Mouse (Mus musculus) T-helper 2 cell (primary cell): ENCODE results near the gene Enam.
"Not testable (repeated sequence)": the region's sequence is repeated elsewhere in the genome, so short reads cannot be mapped to it uniquely, and the experiment has no call there.

Experiments used
- in situ Hi-C: fragments of 300-600 bp; cut with MboI, MseI; formaldehyde crosslinking; loops from one replicate; pipeline ENCODE4 v1.15.1; 2025; ENCODE audit warnings: high pct_unique_total_duplicates

The Enam gene

GRCm38 (mm10) chr5:88487675-88488074, at the start of gene Enam:
Enam (plus strand) TSS chr5:88487975.
- in situ Hi-C loops: loop anchor here (25.0 kb wide), 1 partner anchor 1400 kb away; the partner anchor contains the start of gene Adamts3

- in situ Hi-C loops: no loop called here
These were observed 32.1 kb upstream of the Enam start, which contains the start of gene Ambn for GRCm38 (mm10) chr5:88455691-88456090. Ambn (plus strand) TSS chr5:88455991.

GRCm38 (mm10) chr5:88467471-88467870, 20.3 kb upstream of the Enam start:
- in situ Hi-C loops: no loop called here

- in situ Hi-C loops: no loop called here
These were observed 18.7 kb upstream of the Enam start for GRCm38 (mm10) chr5:88468807-88469704.

GRCm38 (mm10) chr5:88489004-88489403, 1.2 kb downstream of the Enam start:
- in situ Hi-C loops: loop anchor here (25.0 kb wide), 1 partner anchor 1398 kb away; the partner anchor contains the start of gene Adamts3

- in situ Hi-C loops: loop anchor here (25.0 kb wide), 1 partner anchor 1396 kb away; the partner anchor contains the start of gene Adamts3
These were observed 3.3 kb downstream of the Enam start for GRCm38 (mm10) chr5:88491111-88491510.

GRCm38 (mm10) chr5:88499781-88500180, 12.0 kb downstream of the Enam start:
- in situ Hi-C loops: loop anchor here (25.0 kb wide), 1 partner anchor 1388 kb away; the partner anchor contains the start of gene Adamts3

- in situ Hi-C loops: no loop called here
These were observed 20.8 kb downstream of the Enam start for GRCm38 (mm10) chr5:88508555-88508954.

- in situ Hi-C loops: no loop called here
These were observed 21.2 kb downstream of the Enam start for GRCm38 (mm10) chr5:88508990-88509389.

GRCm38 (mm10) chr5:88519232-88519631, 31.5 kb downstream of the Enam start:
- in situ Hi-C loops: no loop called here

GRCm38 (mm10) chr5:88527657-88528056, 39.9 kb downstream of the Enam start, which contains the start of gene Jchain:
Jchain (minus strand) TSS chr5:88527891.
- in situ Hi-C loops: no loop called here

- in situ Hi-C loops: no loop called here
These were observed 43.1 kb downstream of the Enam start for GRCm38 (mm10) chr5:88530908-88531307.

GRCm38 (mm10) chr5:88534697-88535096, 46.9 kb downstream of the Enam start:
- in situ Hi-C loops: no loop called here

- in situ Hi-C loops: no loop called here
These were observed 53.1 kb downstream of the Enam start for GRCm38 (mm10) chr5:88540845-88541244.

GRCm38 (mm10) chr5:88542651-88543282, 55.0 kb downstream of the Enam start:
- in situ Hi-C loops: no loop called here

- in situ Hi-C loops: not testable (repeated sequence)
These were observed 56.6 kb downstream of the Enam start for GRCm38 (mm10) chr5:88544411-88544810.

- in situ Hi-C loops: no loop called here
These were observed 57.8 kb downstream of the Enam start for GRCm38 (mm10) chr5:88545536-88545935.

- in situ Hi-C loops: loop anchor here (10.0 kb wide), 1 partner anchor 1739 kb away; no protein-coding TSS in a partner anchor
These were observed 65.7 kb downstream of the Enam start for GRCm38 (mm10) chr5:88553271-88554085.

- in situ Hi-C loops: loop anchor here (10.0 kb wide), 1 partner anchor 1739 kb away; no protein-coding TSS in a partner anchor
These were observed 66.5 kb downstream of the Enam start, which contains the start of gene Utp3 for GRCm38 (mm10) chr5:88554086-88554886. Utp3 (plus strand) TSS chr5:88554462.
